ENCODE assay signal across 8 mouse cellular contexts in genomic region chr16:23243726-23244425, GRCm38 (mm10).
"Had no signal": no experiment of that assay in that cellular context is flagged by ENCODE, and none has a peak within 500 bp of the region (broad histone marks: within the 10 kb centered on the region; RNA-seq: fewer than 3 reads in every experiment).

No protein-coding gene starts in this region.

- DNase-seq: liver, postnatal 0 days; lung, adult 2 months; lung, postnatal 14 days; lung, postnatal 36 days; right cerebral cortex, postnatal 14 days; thymus, adult 2 months; thymus, postnatal 25 days; thymus, postnatal 4 days had no signal
